ENCODE assay signal across 21 mouse cellular contexts in the genomic region with DNA sequence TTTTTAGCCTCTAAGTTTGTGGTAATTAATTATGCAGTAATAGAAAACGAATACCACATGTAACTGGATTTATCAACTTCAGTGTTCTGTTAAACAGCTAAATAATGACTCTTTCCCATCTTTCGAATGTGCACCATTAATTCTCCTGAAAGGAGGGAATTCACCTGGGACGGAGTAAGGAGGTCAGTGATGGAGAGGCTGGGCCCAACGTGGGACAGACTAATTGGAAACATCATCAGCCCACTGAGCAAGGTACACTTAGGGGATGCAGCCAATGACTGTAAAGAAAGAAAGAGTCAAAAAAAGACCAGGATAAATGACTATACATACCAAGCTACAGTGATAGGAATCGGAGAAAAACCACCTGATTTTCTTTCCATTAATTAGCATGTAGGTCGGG. TPM values are rescaled to one million over a fixed set of nuclear protein-coding genes. Genes with fewer than 3 reads are reported as not detected.
"Had no signal": no experiment of that assay in that cellular context is flagged by ENCODE, and none has a peak within 500 bp of the region (broad histone marks: within the 10 kb centered on the region; RNA-seq: fewer than 3 reads in every experiment).

No protein-coding gene starts in this region.

- H3K4me2 ChIP-seq: lung, embryonic 15.5 days; midbrain, embryonic 12.5 days; neural tube, embryonic 13.5 days; stomach, embryonic 15.5 days had no signal

- ATAC-seq: liver, postnatal 0 days; lung, postnatal 0 days; midbrain, embryonic 16.5 days had no signal

- H3K36me3 ChIP-seq: lung, embryonic 15.5 days; midbrain, embryonic 10.5 days; midbrain, embryonic 12.5 days; neural tube, embryonic 13.5 days; stomach, embryonic 15.5 days had no signal

- H3K9me3 ChIP-seq: lung, embryonic 15.5 days; megakaryocyte, embryonic 14.5 days; midbrain, embryonic 10.5 days; midbrain, embryonic 12.5 days; neural tube, embryonic 13.5 days; stomach, embryonic 15.5 days had no signal

- H3K4me1 ChIP-seq: megakaryocyte, embryonic 14.5 days; stomach, embryonic 15.5 days had no signal

- H3K4me3 ChIP-seq: lung, embryonic 15.5 days; megakaryocyte, embryonic 14.5 days; midbrain, embryonic 10.5 days; midbrain, embryonic 12.5 days; myocyte; neural tube, embryonic 13.5 days; stomach, embryonic 15.5 days had no signal

- H3K9ac ChIP-seq: liver, postnatal 0 days; lung, embryonic 15.5 days; midbrain, embryonic 12.5 days; neural tube, embryonic 13.5 days; stomach, embryonic 15.5 days had no signal

- DNase-seq: liver, postnatal 0 days; lung, adult 2 months; lung, postnatal 14 days; lung, postnatal 36 days; midbrain, embryonic 14.5 days; right cerebral cortex, postnatal 14 days; thymus, adult 2 months; thymus, postnatal 25 days; thymus, postnatal 4 days had no signal

- H3K27me3 ChIP-seq: lung, embryonic 15.5 days; megakaryocyte, embryonic 14.5 days; midbrain, embryonic 12.5 days; neural tube, embryonic 13.5 days; stomach, embryonic 15.5 days had no signal

- H3K27ac ChIP-seq: lung, embryonic 15.5 days; macrophage; midbrain, embryonic 10.5 days; midbrain, embryonic 12.5 days; neural tube, embryonic 13.5 days; stomach, embryonic 15.5 days; stomach, postnatal 0 days had no signal

RNA-seq across cellular contexts. Expression of gene Samd5, which starts 31.5 kb away (rescaled TPM):
- total RNA-seq: neutrophil, adult 5-6 weeks had no signal
- polyA plus RNA-seq: myocyte had no signal
